Mouse (Mus musculus): ENCODE measurements around the gene Lrrc8b. TPM values are rescaled to one million over a fixed set of nuclear protein-coding genes. Genes with fewer than 3 reads are reported as not detected.

Lrrc8b gene
- total RNA-seq, 2 experiments from 2014 or later: 95.6 to 97.1 TPM

DNA sequence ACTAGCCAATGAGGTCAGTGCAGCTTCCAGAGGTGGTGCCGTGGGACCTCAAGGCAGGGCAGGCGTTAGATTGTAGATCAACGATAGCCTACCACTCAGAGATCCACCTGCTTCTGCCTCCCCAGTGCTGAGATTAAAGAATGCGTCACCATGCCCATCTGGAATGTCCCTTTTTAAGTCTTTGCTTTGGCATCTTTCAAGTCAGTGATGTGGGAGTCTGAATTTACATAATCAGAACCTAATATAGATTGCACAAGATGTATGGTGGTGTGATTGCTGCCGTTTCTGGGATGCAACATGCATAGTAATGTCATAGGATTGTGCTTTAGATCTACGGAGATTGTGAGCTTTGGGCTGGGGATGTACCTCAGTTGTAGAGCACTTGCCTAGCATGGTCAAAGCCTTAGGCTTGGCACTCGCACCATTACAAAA, 50.9 kb downstream of the Lrrc8b start:
- intact Hi-C loops (cut with DNase I): loop anchor here (1.0 to 2.0 kb wide), 3 partner anchors 26 to 56 kb away; partner anchors contain the start of gene Lrrc8b
- DNase-seq (ENCODE audit: low spot score in 2 of 2): peak; percentile 61 to 96

- peak; percentile 54 to 94 for DNase-seq (ENCODE audit: low spot score in 2 of 2)
- intact Hi-C loops (cut with DNase I): loop anchor here (2.0 kb wide), 2 partner anchors 26 to 56 kb away; no protein-coding TSS in a partner anchor
Measured at GRCm38 (mm10) chr5:105467271-105467670, 51.7 kb downstream of the Lrrc8b start.

- intact Hi-C loops (cut with DNase I): no loop called here
- DNase-seq (ENCODE audit: low spot score in 2 of 2): no peak
Measured at GRCm38 (mm10) chr5:105472983-105473705, 57.6 kb downstream of the Lrrc8b start.

DNA sequence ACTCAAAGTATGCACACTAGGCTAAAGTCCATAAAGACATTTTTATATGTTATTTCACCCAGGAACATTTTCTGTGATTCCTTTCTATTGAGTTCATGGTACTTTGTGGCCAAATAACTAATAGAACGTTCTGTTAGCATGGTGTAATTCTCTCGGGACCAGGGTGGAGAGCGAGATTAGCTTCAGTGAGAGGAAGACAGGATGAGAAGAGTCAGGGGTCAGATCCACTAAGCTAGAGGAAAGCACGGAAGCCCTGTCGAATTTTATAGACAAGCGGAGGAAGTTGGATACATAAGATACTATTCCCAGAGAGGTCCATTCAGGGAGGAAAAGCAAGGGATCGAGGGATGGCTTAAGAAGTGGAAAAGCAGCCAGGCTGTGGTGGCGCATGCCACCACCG, 62.0 kb downstream of the Lrrc8b start:
- DNase-seq (ENCODE audit: low spot score in 2 of 2): no peak
- intact Hi-C loops (cut with DNase I): no loop called here

- intact Hi-C loops (cut with DNase I): no loop called here
- DNase-seq (ENCODE audit: low spot score in 2 of 2): no peak
Measured at GRCm38 (mm10) chr5:105479673-105480072, 64.1 kb downstream of the Lrrc8b start.

DNA sequence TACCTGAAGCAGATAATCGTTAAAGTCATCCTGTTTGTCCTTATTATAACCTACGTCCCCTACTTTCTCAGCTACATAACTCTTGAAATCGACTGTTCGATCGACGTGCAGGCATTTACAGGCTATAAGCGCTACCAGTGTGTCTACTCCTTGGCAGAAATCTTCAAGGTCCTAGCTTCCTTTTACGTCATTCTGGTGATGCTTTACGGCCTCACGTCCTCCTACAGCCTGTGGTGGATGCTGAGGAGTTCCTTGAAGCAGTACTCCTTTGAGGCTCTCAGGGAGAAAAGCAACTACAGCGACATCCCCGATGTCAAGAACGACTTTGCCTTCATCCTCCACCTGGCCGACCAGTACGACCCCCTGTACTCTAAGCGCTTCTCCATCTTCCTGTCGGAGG, 65.0 kb downstream of the Lrrc8b start:
- DNase-seq (ENCODE audit: low spot score in 2 of 2): no peak
- intact Hi-C loops (cut with DNase I): no loop called here

DNA sequence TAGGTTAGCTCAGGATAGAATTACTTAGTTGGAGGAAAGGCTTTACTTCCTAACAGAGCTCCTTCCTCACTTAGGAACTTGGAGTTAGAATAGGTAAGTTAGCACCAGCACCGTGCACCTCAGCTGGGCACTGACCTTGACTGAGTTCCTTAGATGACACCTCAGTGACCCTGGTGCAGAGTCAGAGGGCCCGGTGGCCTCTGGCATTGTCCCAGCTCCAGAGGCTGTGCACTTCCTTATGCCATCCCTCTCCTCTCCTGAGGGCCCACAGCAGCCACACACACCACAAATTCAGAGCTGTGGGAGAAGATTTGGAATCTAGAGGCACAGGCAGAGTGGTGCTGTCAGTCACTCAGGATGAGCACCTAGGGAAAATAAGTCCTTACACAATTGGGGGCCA, 68.1 kb downstream of the Lrrc8b start:
- intact Hi-C loops (cut with DNase I): no loop called here
- no peak for DNase-seq (ENCODE audit: low spot score in 2 of 2)

- intact Hi-C loops (cut with DNase I): no loop called here
- DNase-seq (ENCODE audit: low spot score in 2 of 2): no peak
Measured at GRCm38 (mm10) chr5:105484247-105484646, 68.7 kb downstream of the Lrrc8b start.

DNA sequence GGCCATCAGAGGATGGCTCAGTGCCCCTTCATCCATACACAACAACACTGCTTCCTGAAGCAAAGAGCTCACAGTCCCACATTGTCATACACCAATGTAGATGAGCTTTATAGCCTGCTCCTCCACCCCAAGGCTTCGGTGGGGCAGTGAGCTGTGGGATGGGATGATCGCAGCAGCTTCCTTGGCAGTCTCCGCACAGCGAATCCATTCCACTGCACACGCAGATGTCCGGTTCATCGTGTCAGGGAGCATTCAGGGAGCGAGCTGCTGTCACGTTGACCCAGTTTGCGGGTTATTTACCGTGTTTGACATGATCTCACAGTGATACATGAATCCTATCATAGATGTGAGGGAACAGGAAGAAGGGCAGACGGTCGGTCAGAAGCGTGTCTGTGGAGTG, 69.3 kb downstream of the Lrrc8b start:
- intact Hi-C loops (cut with DNase I): no loop called here
- DNase-seq (ENCODE audit: low spot score in 2 of 2): no peak

GRCm38 (mm10) chr5:105490211-105490610, 74.6 kb downstream of the Lrrc8b start:
- intact Hi-C loops (cut with DNase I): loop anchor here (2.0 kb wide), 1 partner anchor 79 kb away; no protein-coding TSS in a partner anchor
- DNase-seq (ENCODE audit: low spot score in 2 of 2): no peak

GRCm38 (mm10) chr5:105491389-105491788, 75.8 kb downstream of the Lrrc8b start:
- peak in 1 of 2 experiments; percentile 42 for DNase-seq (ENCODE audit: low spot score in 2 of 2)
- intact Hi-C loops (cut with DNase I): loop anchor here (2.0 kb wide), 1 partner anchor 81 kb away; no protein-coding TSS in a partner anchor

DNA sequence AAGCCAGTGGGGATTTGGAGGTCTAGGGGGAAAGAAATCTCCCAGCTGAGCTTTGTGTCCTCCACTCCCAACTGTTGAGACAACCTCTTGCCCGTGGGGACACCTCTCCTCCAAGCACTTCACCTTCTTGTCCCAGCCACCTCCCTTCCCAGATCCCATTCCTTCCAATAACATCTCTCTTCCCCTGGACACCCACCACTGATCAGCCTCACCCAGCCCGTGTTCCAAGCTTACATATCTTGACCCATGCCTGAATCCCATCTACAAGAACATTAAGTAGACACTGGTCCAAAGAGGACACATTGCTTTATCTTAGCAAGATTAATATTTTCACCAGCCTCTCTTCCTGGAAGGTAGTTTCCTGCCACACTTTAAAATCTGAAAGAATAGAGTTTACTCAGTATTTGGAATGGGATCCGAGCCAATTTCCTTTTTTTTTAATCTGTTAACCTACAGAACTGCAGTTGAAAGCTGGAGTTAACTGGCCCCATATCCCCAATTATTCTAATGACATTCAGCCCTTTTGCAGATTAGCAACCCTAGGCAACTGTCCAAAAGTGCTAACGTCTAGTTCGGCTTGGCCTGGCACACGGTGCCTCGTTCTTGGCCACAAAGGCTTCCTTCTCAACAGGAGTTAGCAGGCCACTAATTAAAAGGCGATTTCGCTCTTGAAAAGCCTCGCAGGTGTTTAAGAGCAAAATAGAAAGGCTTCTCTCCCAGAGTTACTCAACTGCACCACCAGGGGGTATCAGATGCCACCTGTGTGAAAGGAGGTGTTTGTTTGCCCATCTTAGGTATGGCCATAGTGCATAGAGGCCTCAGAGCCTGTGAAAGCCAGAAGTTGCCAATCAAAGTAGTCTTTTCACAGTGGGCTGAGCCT, 77.0 kb downstream of the Lrrc8b start:
- peak in 1 of 2 experiments; percentile 39 for DNase-seq (ENCODE audit: low spot score in 2 of 2)
- intact Hi-C loops (cut with DNase I): loop anchor here (2.0 kb wide), 1 partner anchor 162 kb away; no protein-coding TSS in a partner anchor

DNA sequence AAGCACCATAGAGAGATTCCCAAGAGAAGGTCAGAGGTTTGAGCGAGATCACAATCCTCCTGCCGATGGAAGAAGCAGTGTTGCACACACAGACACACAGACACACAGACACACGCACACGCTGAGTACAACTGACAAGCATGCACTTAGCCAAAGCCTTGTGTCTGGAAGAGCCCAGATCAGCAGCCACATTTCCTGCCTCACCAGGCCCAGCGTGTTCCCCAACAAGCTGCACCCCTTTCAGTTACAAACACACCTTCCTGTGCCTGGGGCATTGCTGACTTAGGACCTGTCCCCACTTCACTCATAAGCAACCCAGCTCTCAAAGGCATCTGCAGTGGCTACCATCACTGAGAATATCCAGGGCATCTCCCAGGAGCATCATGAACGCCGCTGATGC, 77.8 kb downstream of the Lrrc8b start:
- intact Hi-C loops (cut with DNase I): loop anchor here (2.0 kb wide), 1 partner anchor 161 kb away; no protein-coding TSS in a partner anchor
- no peak for DNase-seq (ENCODE audit: low spot score in 2 of 2)

- peak; percentile 56 to 89 for DNase-seq (ENCODE audit: low spot score in 2 of 2)
- intact Hi-C loops (cut with DNase I): no loop called here
Measured at GRCm38 (mm10) chr5:105494246-105494917, 78.8 kb downstream of the Lrrc8b start.

- intact Hi-C loops (cut with DNase I): no loop called here
- peak; percentile 48 to 63 for DNase-seq (ENCODE audit: low spot score in 2 of 2)
Measured at GRCm38 (mm10) chr5:105494918-105495901, 79.6 kb downstream of the Lrrc8b start.

GRCm38 (mm10) chr5:105496133-105496532, 80.6 kb downstream of the Lrrc8b start:
- intact Hi-C loops (cut with DNase I): no loop called here

GRCm38 (mm10) chr5:105496586-105496985, 81.0 kb downstream of the Lrrc8b start:
- no peak for DNase-seq (ENCODE audit: low spot score in 2 of 2)
- intact Hi-C loops (cut with DNase I): no loop called here

More at GRCm38 (mm10) chr5:105496133-105496532, 80.6 kb downstream of the Lrrc8b start:
- no peak for DNase-seq (ENCODE audit: low spot score in 2 of 2)

- intact Hi-C loops (cut with DNase I): no loop called here
- no peak for DNase-seq (ENCODE audit: low spot score in 2 of 2)
Measured at GRCm38 (mm10) chr5:105498429-105499000, 82.9 kb downstream of the Lrrc8b start.
